Mouse (Mus musculus) neural tube, embryonic 14.5 days (tissue): ENCODE results near the gene Gls. TPM values are rescaled to one million over a fixed set of nuclear protein-coding genes. Genes with fewer than 3 reads are reported as not detected.

Experiments used
- ATAC-seq: fragments of 200-750 bp; cut with Nextera tagmentation; 2 replicates; pipeline ENCODE4 v1.8.0; 2017; ENCODE audit warnings: low read depth, mild to moderate bottlenecking, moderate TSS enrichment, moderate library complexity
- H3K27ac ChIP-seq: fragments of 300-500 bp; sonication (generic); 2 replicates; pipeline ENCODE4 v1.5.1; 2014; ENCODE audit warnings: low read depth, mild to moderate bottlenecking, control low read depth, low read length, moderate library complexity, mixed read lengths
- H3K27me3 ChIP-seq: fragments of 300-500 bp; sonication (generic); 2 replicates; pipeline ENCODE4 v1.6.1; 2014; ENCODE audit warnings: low read length; ENCODE audit not compliant: control insufficient read depth, insufficient read depth
- H3K36me3 ChIP-seq: fragments of 300-500 bp; sonication (generic); 2 replicates; pipeline ENCODE4 v1.6.1; 2014; ENCODE audit warnings: low read length, mixed read lengths; ENCODE audit not compliant: control insufficient read depth, insufficient read depth
- H3K4me1 ChIP-seq: fragments of 300-500 bp; sonication (generic); 2 replicates; pipeline ENCODE4 v1.6.1; 2014; ENCODE audit warnings: low read length; ENCODE audit not compliant: control insufficient read depth, insufficient read depth
- H3K4me2 ChIP-seq: fragments of 300-500 bp; sonication (generic); 2 replicates; pipeline ENCODE4 v1.6.1; 2014; ENCODE audit warnings: mild to moderate bottlenecking, low read depth, low read length, control low read depth
- H3K4me3 ChIP-seq: fragments of 300-500 bp; sonication (generic); 2 replicates; pipeline ENCODE4 v1.5.1; 2014; ENCODE audit warnings: low read depth, low read length, control low read depth, mixed read lengths
- H3K9ac ChIP-seq: fragments of 300-500 bp; sonication (generic); replicated peaks from 2 replicates; pipeline ENCODE4 v1.6.1; 2014; ENCODE audit warnings: low read depth, mild to moderate bottlenecking, control low read depth, low read length, mixed read lengths
- H3K9me3 ChIP-seq: fragments of 300-500 bp; sonication (generic); 2 replicates; pipeline ENCODE4 v1.6.1; 2016; ENCODE audit warnings: low read length; ENCODE audit not compliant: control insufficient read depth
- WGBS: fragments of 180-500 bp; shearing (Covaris S2); extraction: QIAGEN DNeasy Blood & Tissue Kit; methylation state at CpG from one replicate; pipeline ENCODE4 v1.1.7; 2014; 5-methylcytosine and 5-hydroxymethylcytosine counted together
- polyA plus RNA-seq: library from polyadenylated mRNA; unstranded; fragments of >200 nt; fragmentation: Nextera tagmentation; extraction: Ambion mirVana; gene quantifications from 2 replicates; pipeline ENCODE4 v1.2.1, GENCODE M21; 2014

Gene Gls
- 64.3 and 74.1 TPM in 2 replicates for polyA plus RNA-seq

DNA sequence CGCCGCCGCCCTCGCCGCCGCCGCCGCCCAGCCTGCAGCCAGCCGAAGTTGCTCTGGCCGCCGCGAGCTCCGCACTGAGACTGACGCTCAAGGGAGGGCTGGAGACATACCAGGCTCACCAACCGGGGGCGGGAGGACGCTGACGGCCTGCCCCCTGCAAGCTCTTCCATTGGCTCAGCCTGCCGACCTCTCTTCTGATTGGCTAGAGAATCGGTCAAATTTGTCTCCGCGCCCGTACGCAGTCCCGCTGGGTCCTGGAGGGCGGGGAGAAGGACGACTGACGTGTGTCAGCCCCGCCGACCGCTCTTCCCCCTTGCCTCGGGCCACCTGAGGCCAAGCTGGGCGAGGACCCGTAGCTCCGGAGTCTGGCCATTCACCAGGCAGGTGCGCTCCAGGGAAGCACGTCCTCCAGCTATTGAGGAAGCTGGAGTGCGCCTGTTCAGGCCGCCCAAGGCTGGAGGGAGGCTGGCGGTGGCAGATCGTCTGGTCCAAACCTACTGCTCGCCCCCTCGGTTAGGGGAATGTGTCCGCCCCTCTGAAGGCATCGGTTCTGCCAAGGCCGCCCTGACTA lies at the start of gene Gls:
Gene Gls (minus strand): TSS at position 90 of the 571 bp plus-strand sequence.
- under 1% methylated on average over 45 of the region's 46 CpGs for WGBS

GRCm38 (mm10) chr1:52279831-52280595 lies 47.0 kb upstream of the Gls start:
- no peak overlapping the region for H3K9ac ChIP-seq
- WGBS, result 66% methylated on average over 7 of the region's 7 CpGs
- no peak overlapping the region for H3K27ac ChIP-seq
- no peak for ATAC-seq
- no peak overlapping the region for H3K4me3 ChIP-seq
- H3K36me3 ChIP-seq, result no peaks in the 10 kb centered on the region
- H3K4me2 ChIP-seq, result no peak overlapping the region
- H3K9me3 ChIP-seq, result no peaks in the 10 kb centered on the region
- H3K27me3 ChIP-seq, result no peaks in the 10 kb centered on the region
- H3K4me1 ChIP-seq, result no peaks in the 10 kb centered on the region

More for the DNA sequence above, at the start of gene Gls:
- peaks cover 7% of the 10 kb centered on the region; the same call in 1 of the 2 replicates for H3K4me1 ChIP-seq
- peak within 1 kb of the TSS; percentile 77 for H3K4me2 ChIP-seq
- peak; percentile 99 for ATAC-seq
- H3K27ac ChIP-seq, result peak within 1 kb of the TSS; percentile 96
- H3K9me3 ChIP-seq, result no peaks in the 10 kb centered on the region
- H3K36me3 ChIP-seq, result no peaks in the 10 kb centered on the region
- peak within 1 kb of the TSS; percentile 93 for H3K9ac ChIP-seq
- H3K27me3 ChIP-seq, result no peaks in the 10 kb centered on the region
- H3K4me3 ChIP-seq, result peak within 1 kb of the TSS; percentile 95

GRCm38 (mm10) chr1:52279331-52279730 lies 46.3 kb upstream of the Gls start:
- H3K4me3 ChIP-seq, result no peak overlapping the region
- no peaks in the 10 kb centered on the region for H3K9me3 ChIP-seq
- 53% methylated on average over 3 of the region's 3 CpGs for WGBS
- no peak overlapping the region for H3K27ac ChIP-seq
- H3K27me3 ChIP-seq, result no peaks in the 10 kb centered on the region
- no peak for ATAC-seq
- H3K4me2 ChIP-seq, result no peak overlapping the region
- H3K9ac ChIP-seq, result no peak overlapping the region
- no peaks in the 10 kb centered on the region for H3K36me3 ChIP-seq
- H3K4me1 ChIP-seq, result no peaks in the 10 kb centered on the region

GRCm38 (mm10) chr1:52278073-52278472 lies 45.0 kb upstream of the Gls start:
- no peak overlapping the region for H3K4me2 ChIP-seq
- H3K27me3 ChIP-seq, result no peaks in the 10 kb centered on the region
- 80% methylated on average over 6 of the region's 6 CpGs for WGBS
- H3K36me3 ChIP-seq, result no peaks in the 10 kb centered on the region
- ATAC-seq, result no peak
- no peak overlapping the region for H3K9ac ChIP-seq
- no peaks in the 10 kb centered on the region for H3K9me3 ChIP-seq
- H3K4me1 ChIP-seq, result no peaks in the 10 kb centered on the region
- H3K27ac ChIP-seq, result no peak overlapping the region
- no peak overlapping the region for H3K4me3 ChIP-seq

GRCm38 (mm10) chr1:52274210-52274609 lies 41.2 kb upstream of the Gls start:
- no peak for ATAC-seq
- no peak overlapping the region for H3K4me3 ChIP-seq
- no peaks in the 10 kb centered on the region for H3K36me3 ChIP-seq
- H3K9ac ChIP-seq, result no peak overlapping the region
- H3K27ac ChIP-seq, result no peak overlapping the region
- H3K9me3 ChIP-seq, result no peaks in the 10 kb centered on the region
- 86% methylated on average over 3 of the region's 3 CpGs for WGBS
- no peaks in the 10 kb centered on the region for H3K27me3 ChIP-seq
- no peaks in the 10 kb centered on the region for H3K4me1 ChIP-seq
- no peak overlapping the region for H3K4me2 ChIP-seq

DNA sequence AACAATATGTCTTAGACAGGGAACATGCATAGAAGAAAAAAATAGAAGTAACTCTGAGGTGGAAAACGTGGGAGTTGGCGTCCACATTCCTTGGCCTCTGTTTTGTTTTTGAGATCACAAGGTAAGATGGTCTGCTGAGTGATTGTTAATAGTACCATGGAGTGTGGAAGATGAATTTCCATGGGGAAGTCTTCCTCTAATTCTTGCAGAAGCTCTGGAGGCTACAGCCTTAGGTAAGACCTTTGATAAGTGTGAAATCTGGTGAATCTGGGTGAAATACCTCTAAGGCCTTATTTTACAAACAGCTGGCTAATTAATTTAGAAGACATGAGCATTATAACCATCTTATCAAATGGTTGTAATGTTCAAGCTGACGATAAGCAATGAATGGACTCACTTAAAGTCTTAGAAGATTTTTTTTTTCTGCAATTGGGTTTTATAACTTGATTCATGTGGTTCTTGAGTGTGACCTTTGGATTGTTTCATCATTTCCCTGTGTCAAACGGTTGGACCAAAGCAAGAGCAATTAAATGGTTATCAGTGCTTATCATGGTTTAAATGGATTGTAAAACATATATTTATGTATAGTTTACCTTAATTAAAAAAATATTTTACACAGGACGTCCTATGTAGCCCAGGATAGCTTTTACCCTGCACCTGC lies 39.1 kb upstream of the Gls start:
- Histone ChIP-seq H3K27ac (no peak overlapping the region), H3K4me3 (no peak overlapping the region), H3K4me1 (no peaks in the 10 kb centered on the region), H3K27me3 (no peaks in the 10 kb centered on the region), H3K4me2 (no peak overlapping the region), H3K9ac (no peak overlapping the region), H3K9me3 (no peaks in the 10 kb centered on the region), H3K36me3 (no peaks in the 10 kb centered on the region)
- no peak for ATAC-seq
- WGBS, result 83% methylated on average over 5 of the region's 5 CpGs

- H3K27ac ChIP-seq, result no peak overlapping the region
- no peaks in the 10 kb centered on the region for H3K27me3 ChIP-seq
- no peaks in the 10 kb centered on the region for H3K36me3 ChIP-seq
- no peak for ATAC-seq
- 82% methylated on average over 9 of the region's 9 CpGs for WGBS
- H3K4me2 ChIP-seq, result no peak overlapping the region
- H3K4me3 ChIP-seq, result no peak overlapping the region
- no peak overlapping the region for H3K9ac ChIP-seq
- H3K9me3 ChIP-seq, result no peaks in the 10 kb centered on the region
- no peaks in the 10 kb centered on the region for H3K4me1 ChIP-seq
Measured at GRCm38 (mm10) chr1:52270354-52270753, 37.3 kb upstream of the Gls start.

DNA sequence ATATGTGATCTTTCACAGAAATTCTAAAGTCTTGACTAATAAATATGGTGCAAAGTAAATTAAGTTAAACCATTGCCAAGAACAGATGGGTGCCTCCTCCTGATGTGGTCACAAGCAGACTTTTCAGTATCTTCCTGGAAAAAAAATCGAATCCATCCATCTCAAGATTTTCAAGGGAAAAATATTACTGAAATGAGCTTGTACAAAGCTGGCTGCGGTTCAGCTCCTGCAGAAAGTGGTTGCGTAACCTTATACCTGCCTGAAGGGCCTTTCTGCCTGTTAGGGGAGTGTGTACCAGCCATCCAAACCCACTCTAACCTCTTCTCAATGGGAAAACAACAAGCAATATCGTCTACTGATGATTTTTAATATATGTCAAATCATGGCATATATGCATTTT lies 36.6 kb upstream of the Gls start:
- H3K36me3 ChIP-seq, result no peaks in the 10 kb centered on the region
- H3K9me3 ChIP-seq, result no peaks in the 10 kb centered on the region
- H3K9ac ChIP-seq, result no peak overlapping the region
- H3K27me3 ChIP-seq, result no peaks in the 10 kb centered on the region
- H3K4me2 ChIP-seq, result no peak overlapping the region
- ATAC-seq, result no peak
- no peaks in the 10 kb centered on the region for H3K4me1 ChIP-seq
- H3K4me3 ChIP-seq, result no peak overlapping the region
- no peak overlapping the region for H3K27ac ChIP-seq
- 86% methylated on average over 4 of the region's 4 CpGs for WGBS

DNA sequence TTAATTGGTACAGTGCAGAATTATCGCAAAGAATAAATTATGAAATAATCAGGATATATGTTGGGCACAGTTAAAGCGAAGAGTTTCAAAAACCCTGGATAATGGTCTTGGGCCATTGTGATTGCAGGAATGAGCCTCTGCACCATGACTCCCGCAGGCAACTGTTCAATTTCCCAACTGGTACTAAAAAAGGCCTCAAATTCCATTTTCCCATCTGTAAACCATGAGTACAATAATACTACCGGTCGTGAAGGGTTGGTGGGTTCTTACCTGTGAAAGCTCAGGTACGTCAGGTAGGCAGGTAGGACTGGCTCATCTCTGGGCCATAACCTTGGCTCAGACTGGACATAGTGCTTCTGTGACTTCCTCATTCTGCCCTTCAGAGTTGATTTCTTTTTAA lies 35.0 kb upstream of the Gls start:
- ATAC-seq, result no peak
- H3K27me3 ChIP-seq, result no peaks in the 10 kb centered on the region
- no peaks in the 10 kb centered on the region for H3K36me3 ChIP-seq
- no peak overlapping the region for H3K9ac ChIP-seq
- no peak overlapping the region for H3K27ac ChIP-seq
- no peak overlapping the region for H3K4me3 ChIP-seq
- no peaks in the 10 kb centered on the region for H3K4me1 ChIP-seq
- WGBS, result 96% methylated on average over 6 of the region's 6 CpGs
- H3K9me3 ChIP-seq, result no peaks in the 10 kb centered on the region
- H3K4me2 ChIP-seq, result no peak overlapping the region
